Mouse (Mus musculus) liver, embryonic 14.5 days (tissue): ENCODE results near the gene Prune2. TPM values are rescaled to one million over a fixed set of nuclear protein-coding genes. Genes with fewer than 3 reads are reported as not detected.

Experiments used
- ATAC-seq: fragments of 200-750 bp; cut with Nextera tagmentation; 2 replicates; pipeline ENCODE4 v1.8.0; 2017; ENCODE audit warnings: moderate number of reproducible peaks, mild to moderate bottlenecking, moderate library complexity; ENCODE audit not compliant: insufficient read depth
- DNase-seq, 3 experiments: peaks; one replicate each; pipeline ENCODE4 v3.0.0-alpha.2; 2012 to 2013; ENCODE audit warnings: low read depth in 3 of 3, low spot score in 3 of 3
- H3K27ac ChIP-seq: fragments of 300-500 bp; sonication (generic); 2 replicates; pipeline ENCODE4 v1.5.1; 2014; ENCODE audit warnings: moderate library complexity, mild to moderate bottlenecking, control low read depth, inconsistent platforms
- H3K27me3 ChIP-seq: fragments of 300-500 bp; sonication (generic); 2 replicates; pipeline ENCODE4 v1.6.1; 2014; ENCODE audit warnings: mild to moderate bottlenecking, low read length, moderate library complexity; ENCODE audit not compliant: control insufficient read depth, insufficient read depth
- H3K36me3 ChIP-seq: fragments of 300-500 bp; sonication (generic); replicated peaks from 2 replicates; pipeline ENCODE4 v1.6.1; 2014; ENCODE audit warnings: low read depth; ENCODE audit not compliant: control insufficient read depth, insufficient read depth
- H3K4me1 ChIP-seq, 2 experiments: fragments of 200-500 bp in 1 of 2; fragments of 300-500 bp in 1 of 2; sonication (generic) in 1 of 2; replicated peaks; 2 replicates each; pipeline ENCODE4 v1.6.1; 2012 to 2014; ENCODE audit warnings: antibody characterized with exemption in 1 of 2, inconsistent platforms in 1 of 2, low read length in 1 of 2; ENCODE audit not compliant: control insufficient read depth in 2 of 2, insufficient read depth in 2 of 2
- H3K4me2 ChIP-seq: fragments of 300-500 bp; sonication (generic); 2 replicates; pipeline ENCODE4 v1.6.1; 2014; ENCODE audit warnings: low read depth, mild to moderate bottlenecking, control low read depth, moderate library complexity
- H3K4me3 ChIP-seq, 2 experiments: fragments of 200-500 bp in 1 of 2; fragments of 300-500 bp in 1 of 2; sonication (generic) in 1 of 2; 2 replicates each; pipeline ENCODE4 v1.5.1; 2012 to 2014; ENCODE audit warnings: low read depth in 2 of 2, low read length in 2 of 2, mild to moderate bottlenecking in 2 of 2, control low read depth in 1 of 2, inconsistent platforms in 1 of 2, moderate library complexity in 1 of 2; ENCODE audit not compliant: insufficient read depth in 1 of 2
- H3K9ac ChIP-seq: fragments of 300-500 bp; sonication (generic); replicated peaks from 2 replicates; pipeline ENCODE4 v1.6.1; 2014; ENCODE audit warnings: mild to moderate bottlenecking, control low read depth, moderate library complexity
- H3K9me3 ChIP-seq: fragments of 300-500 bp; sonication (generic); 2 replicates; pipeline ENCODE4 v1.6.1; 2016; ENCODE audit warnings: low read length, mixed read lengths; ENCODE audit not compliant: control insufficient read depth
- CTCF ChIP-seq: IDR thresholded peaks from 2 replicates; pipeline ENCODE4 v1.5.1; 2016; ENCODE audit warnings: antibody characterized with exemption, low read depth, control low read depth
- EP300 ChIP-seq: IDR thresholded peaks from 2 replicates; pipeline ENCODE4 v1.6.1; 2016; ENCODE audit warnings: antibody characterized with exemption, low read depth
- WGBS: fragments of 180-500 bp; shearing (Covaris S2); extraction: QIAGEN DNeasy Blood & Tissue Kit; methylation state at CpG from one replicate; pipeline ENCODE4 v1.1.7; 2014; ENCODE audit not compliant: insufficient replicate concordance; 5-methylcytosine and 5-hydroxymethylcytosine counted together
- polyA plus RNA-seq, 2 experiments: library from polyadenylated mRNA; depleted of rRNA in 1 of 2; stranded (reverse) in 1 of 2; unstranded in 1 of 2; fragments of >200 nt; fragmentation: Nextera tagmentation in 1 of 2; extraction: Ambion mirVana in 1 of 2; gene quantifications; 2 replicates each; pipeline versions ENCODE4 v1.2.1 to v1.2.3; 2012 to 2014

Gene Prune2
- polyA plus RNA-seq, 2 experiments: 0.26 to 0.29 TPM

DNA sequence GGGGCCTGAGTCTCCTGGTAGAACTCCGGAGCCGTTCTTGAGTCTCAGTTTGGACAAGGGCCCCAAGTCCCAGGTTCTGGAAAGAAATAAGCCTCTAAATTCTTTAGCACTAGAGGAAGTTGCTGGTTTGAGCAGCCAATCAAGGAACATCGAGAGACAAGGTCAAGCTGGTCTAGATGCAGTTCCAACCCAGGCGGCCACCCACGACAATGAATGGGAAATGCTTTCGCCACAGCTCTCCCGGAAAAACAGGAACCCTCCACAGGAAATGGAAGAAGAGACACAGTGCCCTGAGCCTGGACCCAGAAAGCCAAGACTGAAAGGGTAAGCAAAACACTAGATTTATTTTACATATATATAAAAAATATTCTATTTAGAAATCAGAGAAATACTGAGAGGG lies 169.5 kb downstream of the Prune2 start:
- H3K4me1 ChIP-seq: no peaks in the 10 kb centered on the region
- H3K27me3 ChIP-seq: no peaks in the 10 kb centered on the region
- H3K36me3 ChIP-seq: no peaks in the 10 kb centered on the region
- no peak overlapping the region for H3K4me3 ChIP-seq
- TF ChIP-seq EP300: no peak
- no peak for TF ChIP-seq CTCF
- no peak overlapping the region for H3K4me2 ChIP-seq
- ATAC-seq (no peak), DNase-seq (no peak)
- H3K9ac ChIP-seq: no peak overlapping the region
- WGBS: 40% methylated on average over 7 of the region's 7 CpGs
- H3K9me3 ChIP-seq: no peaks in the 10 kb centered on the region
- no peak overlapping the region for H3K27ac ChIP-seq

DNA sequence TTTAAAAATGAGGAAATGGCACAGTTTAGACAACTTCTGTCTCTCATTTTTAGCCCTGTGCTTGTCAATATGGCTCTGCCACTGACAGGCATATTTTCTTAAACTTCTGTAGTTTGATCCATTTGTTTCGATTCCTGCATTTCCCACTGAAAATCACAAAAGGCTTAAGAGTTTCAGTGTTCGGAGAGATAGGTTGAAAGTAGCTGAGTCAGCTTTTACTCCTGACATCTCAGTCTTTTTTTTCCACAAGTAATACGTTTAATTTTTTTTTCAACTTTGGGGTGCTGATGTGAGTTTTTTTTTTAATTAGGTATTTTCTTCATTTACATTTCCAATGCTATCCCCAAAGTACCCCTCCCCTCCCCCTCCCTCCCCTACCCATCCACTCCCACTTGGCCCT lies 174.6 kb downstream of the Prune2 start:
- DNase-seq: no peak
- no peaks in the 10 kb centered on the region for H3K9me3 ChIP-seq
- H3K27ac ChIP-seq: no peak overlapping the region
- H3K36me3 ChIP-seq: no peaks in the 10 kb centered on the region
- H3K4me2 ChIP-seq: no peak overlapping the region
- H3K27me3 ChIP-seq: no peaks in the 10 kb centered on the region
- TF ChIP-seq EP300 (no peak), CTCF (no peak)
- ATAC-seq: no peak
- no peaks in the 10 kb centered on the region for H3K4me1 ChIP-seq
- no peak overlapping the region for H3K9ac ChIP-seq
- 51% methylated on average over 3 of the region's 3 CpGs for WGBS
- H3K4me3 ChIP-seq: no peak overlapping the region

DNA sequence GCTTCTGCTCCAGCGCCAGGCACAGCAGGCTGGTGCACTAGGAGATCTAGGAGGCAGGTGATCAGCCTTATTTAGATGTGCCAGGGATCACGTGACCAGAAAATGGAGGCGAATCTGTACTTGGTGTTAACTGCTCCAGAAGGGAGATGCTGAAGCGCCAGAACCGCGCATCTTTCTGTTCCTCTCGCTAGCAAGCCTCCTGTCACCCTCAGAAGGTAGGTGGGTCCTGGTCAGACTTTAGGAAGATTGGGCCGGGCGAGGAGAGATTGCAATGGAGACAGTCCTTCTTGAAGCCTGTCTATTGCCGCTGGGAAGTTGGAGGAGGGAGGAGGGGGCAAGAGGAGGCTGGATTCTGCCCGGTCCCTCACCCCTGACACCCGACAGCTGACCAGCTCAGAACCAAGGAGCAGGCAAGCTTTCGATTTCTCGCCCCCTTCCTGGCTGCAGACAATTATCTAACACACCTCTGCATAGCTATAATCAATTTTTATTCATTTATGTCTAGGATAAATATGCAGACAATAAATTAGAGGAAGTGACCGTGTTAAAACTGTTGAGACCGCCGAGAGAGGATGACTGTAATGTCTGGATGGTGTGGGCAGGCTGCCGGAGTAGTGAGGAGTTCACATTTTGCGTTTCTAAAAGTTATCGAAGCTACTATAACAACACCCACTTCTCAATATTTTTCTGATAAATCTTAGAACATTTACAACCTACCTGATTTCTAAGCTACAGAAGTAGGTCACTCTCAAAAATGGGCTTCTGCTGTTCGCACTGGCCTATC lies 181.0 kb downstream of the Prune2 start:
- TF ChIP-seq EP300 (no peak), CTCF (no peak)
- peak in 1 of 3 experiments; percentile 10 for DNase-seq
- Histone ChIP-seq H3K4me1 (peaks cover 3 to 19% of the 10 kb centered on the region in 2 experiments), H3K36me3 (no peaks in the 10 kb centered on the region), H3K4me3 (peak overlapping the region; percentile 50), H3K4me2 (peak overlapping the region; percentile 77), H3K9ac (peak overlapping the region; percentile 40; the same call in 1 of the 2 replicates), H3K9me3 (no peaks in the 10 kb centered on the region), H3K27ac (no peak overlapping the region), H3K27me3 (peaks cover 6% of the 10 kb centered on the region)
- ATAC-seq: no peak
- WGBS: 7% methylated on average over 21 of the region's 21 CpGs

DNA sequence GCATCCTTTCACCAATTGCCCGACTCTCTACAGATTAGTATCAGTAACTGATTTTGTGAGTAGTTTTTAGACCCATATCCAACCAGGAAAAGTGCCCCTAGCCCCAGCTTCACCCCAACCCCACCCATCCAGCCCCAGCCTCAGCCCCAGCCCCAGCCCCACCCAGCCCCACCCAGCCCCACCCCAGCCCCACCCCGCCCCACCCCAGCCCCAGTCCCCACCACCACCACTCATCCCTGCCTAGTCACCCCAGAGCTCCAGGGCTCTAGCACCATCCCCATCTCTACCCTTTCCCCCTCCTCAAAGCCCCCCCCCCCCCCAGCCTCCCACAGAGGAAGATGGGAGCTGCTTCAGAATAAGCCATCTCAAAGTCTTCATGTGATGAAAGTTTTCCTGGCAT lies 181.7 kb downstream of the Prune2 start:
- Histone ChIP-seq H3K9ac (no peak overlapping the region), H3K36me3 (no peaks in the 10 kb centered on the region), H3K4me1 (peaks cover 3 to 19% of the 10 kb centered on the region in 2 experiments), H3K4me3 (no peak overlapping the region), H3K27ac (no peak overlapping the region), H3K27me3 (peaks cover 6% of the 10 kb centered on the region), H3K9me3 (no peaks in the 10 kb centered on the region), H3K4me2 (peak overlapping the region; percentile 77)
- DNase-seq: no peak
- 17% methylated on average over 2 of the region's 2 CpGs for WGBS
- TF ChIP-seq CTCF (no peak), EP300 (no peak)
- ATAC-seq: peak; percentile 31; the same call in 1 of the 2 replicates

DNA sequence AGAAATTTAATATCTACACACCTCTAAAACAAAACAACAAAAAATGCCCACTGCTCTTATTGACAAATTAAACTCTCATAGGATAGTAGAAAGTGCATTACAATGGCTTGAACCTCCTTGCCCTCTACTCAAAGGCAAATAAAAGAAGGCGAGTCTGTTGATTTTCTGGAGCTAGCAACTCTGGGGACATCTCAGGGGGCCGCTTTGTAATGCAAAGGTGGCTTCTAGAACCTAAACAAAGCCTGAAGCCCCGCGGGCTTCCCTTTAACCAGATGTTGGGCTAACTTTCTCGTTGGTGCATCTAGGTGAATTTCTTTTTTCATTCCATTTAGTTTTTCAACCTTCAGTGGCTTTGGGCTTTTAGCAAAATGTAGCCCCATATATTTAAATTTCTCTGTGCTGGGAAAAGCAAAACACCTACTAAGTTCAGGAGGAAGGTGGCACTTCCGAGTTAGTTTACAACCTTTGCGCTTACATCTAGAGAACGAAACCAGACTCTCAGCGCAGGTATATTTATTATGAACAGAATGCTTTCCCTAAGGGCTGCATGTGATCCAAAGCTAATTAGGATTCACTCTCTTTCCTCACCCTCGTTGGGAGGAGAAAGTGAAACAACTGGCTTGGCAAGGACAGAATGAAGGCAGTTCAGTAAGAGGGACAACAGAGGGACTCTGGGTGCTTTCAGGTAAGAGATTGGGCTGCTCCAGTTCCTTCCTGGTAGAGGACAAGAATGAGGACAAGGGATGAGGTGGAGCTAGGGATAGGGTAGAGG lies 182.4 kb downstream of the Prune2 start:
- ATAC-seq (no peak), DNase-seq (no peak)
- Histone ChIP-seq H3K27me3 (peaks cover 6% of the 10 kb centered on the region), H3K4me3 (no peak overlapping the region), H3K27ac (no peak overlapping the region), H3K36me3 (no peaks in the 10 kb centered on the region), H3K4me1 (peaks cover 3 to 19% of the 10 kb centered on the region in 2 experiments), H3K9me3 (no peaks in the 10 kb centered on the region), H3K4me2 (no peak overlapping the region), H3K9ac (no peak overlapping the region)
- no peak for TF ChIP-seq EP300
- TF ChIP-seq CTCF: no peak
- 34% methylated on average over 10 of the region's 10 CpGs for WGBS
